Comparison of ENCODE assay signal across 9 mouse cellular contexts in the genomic region with DNA sequence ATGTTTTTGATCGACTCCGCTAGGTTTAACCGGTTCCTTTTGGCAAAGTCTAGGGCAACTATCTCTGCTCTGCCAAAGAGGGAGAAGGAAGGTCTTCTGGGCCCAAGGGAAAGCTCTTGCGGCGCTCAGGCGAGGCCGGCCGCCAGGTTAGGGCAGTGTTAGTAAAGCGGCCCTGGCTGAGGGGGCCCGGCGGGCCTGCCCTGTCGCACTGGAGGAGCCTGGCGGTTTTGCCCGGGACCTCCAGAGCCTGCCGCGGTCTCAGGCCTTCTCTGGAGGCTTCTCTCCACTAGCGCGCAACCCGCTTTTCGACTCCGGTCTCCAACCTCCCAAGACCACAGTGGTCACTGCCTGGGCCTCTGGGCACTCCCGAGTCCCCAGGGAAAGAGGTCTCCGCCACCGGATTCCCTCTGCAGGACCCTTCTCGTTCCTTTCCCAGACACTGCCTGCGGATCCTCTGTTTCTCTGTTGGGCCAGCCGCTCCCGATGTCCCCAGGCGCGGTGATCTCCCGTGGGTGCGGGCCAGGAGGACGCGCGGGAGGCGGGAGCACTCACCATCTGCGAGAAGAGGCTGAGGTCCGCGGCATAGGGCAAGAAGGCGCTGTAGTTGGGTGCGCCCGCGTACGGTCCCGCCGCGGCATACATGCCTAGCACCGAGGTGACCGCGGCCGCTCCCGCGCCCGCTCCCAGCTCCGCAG. TPM values are rescaled to one million over a fixed set of nuclear protein-coding genes. Genes with fewer than 3 reads are reported as not detected.
A peak's percentile ranks its signal among the peaks of the same experiment; 100 is the strongest.
DNase-seq lines count a peak whose midpoint lies in the region; ATAC-seq and TF ChIP-seq lines count a peak whose summit lies in the region.
"Had no signal": no experiment of that assay in that cellular context is flagged by ENCODE, and none has a peak within 500 bp of the region (broad histone marks: within the 10 kb centered on the region; RNA-seq: fewer than 3 reads in every experiment).

No protein-coding gene starts in this region.

- peaks cover 47% of the 10 kb centered on the region for H3K4me1 ChIP-seq in embryonic facial prominence, embryonic 15.5 days
- H3K4me1 ChIP-seq in hindbrain, postnatal 0 days (ENCODE audit: insufficient read depth, low read length), result no peaks in the 10 kb centered on the region
- peaks cover 14% of the 10 kb centered on the region for H3K4me1 ChIP-seq in midbrain, embryonic 16.5 days (ENCODE audit: control insufficient read depth, insufficient read depth, low read length)

- peak overlapping the region; percentile 52 for H3K4me3 ChIP-seq in embryonic facial prominence, embryonic 15.5 days (replicated peaks)
- peak overlapping the region; percentile 67 for H3K4me3 ChIP-seq in hindbrain, postnatal 0 days (ENCODE audit: low read length)
- H3K4me3 ChIP-seq in midbrain, embryonic 16.5 days (ENCODE audit: low read depth, low read length), result peak overlapping the region; percentile 53

- peaks cover 94% of the 10 kb centered on the region for H3K27me3 ChIP-seq in embryonic facial prominence, embryonic 15.5 days
- peaks cover 30% of the 10 kb centered on the region for H3K27me3 ChIP-seq in hindbrain, postnatal 0 days (ENCODE audit: insufficient read depth, low read length)
- H3K27me3 ChIP-seq in midbrain, embryonic 16.5 days (ENCODE audit: control insufficient read depth, insufficient read depth, low read depth, low read length), result peaks cover 30% of the 10 kb centered on the region

- no peak overlapping the region; the same call in 1 of the 2 replicates for H3K27ac ChIP-seq in embryonic facial prominence, embryonic 15.5 days (replicated peaks)
- H3K27ac ChIP-seq in hindbrain, postnatal 0 days, result peak overlapping the region; percentile 84
- H3K27ac ChIP-seq in midbrain, embryonic 16.5 days (ENCODE audit: low read length), result peak overlapping the region; percentile 84

- TF ChIP-seq CTCF in hindbrain, postnatal 0 days (IDR thresholded peaks at IDR 0.05; ENCODE audit: low read depth), result no peak

- H3K9ac ChIP-seq in embryonic facial prominence, embryonic 15.5 days, result peak overlapping the region; percentile 44
- H3K9ac ChIP-seq in hindbrain, postnatal 0 days (replicated peaks; ENCODE audit: low read length), result peak overlapping the region; percentile 85
- peak overlapping the region; percentile 79 for H3K9ac ChIP-seq in midbrain, embryonic 16.5 days (ENCODE audit: low read depth, low read length)

- ATAC-seq in embryonic facial prominence, embryonic 15.5 days (ENCODE audit: insufficient number of reproducible peaks, low FRiP score, low TSS enrichment, low read depth), result no peak
- no peak; the same call in 1 of the 2 replicates for ATAC-seq in hindbrain, postnatal 0 days
- ATAC-seq in midbrain, embryonic 16.5 days, result peak; percentile 4; the same call in 1 of the 2 replicates

- H3K9me3 ChIP-seq in embryonic facial prominence, embryonic 15.5 days (replicated peaks), result no peaks in the 10 kb centered on the region
- H3K9me3 ChIP-seq in hindbrain, postnatal 0 days (ENCODE audit: low read length), result no peaks in the 10 kb centered on the region
- no peaks in the 10 kb centered on the region for H3K9me3 ChIP-seq in midbrain, embryonic 16.5 days (replicated peaks; ENCODE audit: control insufficient read depth, low read length, poor library complexity, severe bottlenecking)

- DNase-seq in kidney, postnatal 4 days, result peak; percentile 37 to 59
- no peak for DNase-seq in kidney, postnatal 14 days
- peak; percentile 40 for DNase-seq in hindbrain, postnatal 0 days (ENCODE audit: low spot score)
- no peak for DNase-seq in B cell, adult 2 months
- DNase-seq in frontal cortex, postnatal 10 days (ENCODE audit: low spot score in 2 of 2), result no peak
- DNase-seq in right cerebral cortex, postnatal 25 days, result no peak

- H3K36me3 ChIP-seq in embryonic facial prominence, embryonic 15.5 days, result no peaks in the 10 kb centered on the region
- no peaks in the 10 kb centered on the region for H3K36me3 ChIP-seq in hindbrain, postnatal 0 days (ENCODE audit: insufficient read depth, low read length)
- H3K36me3 ChIP-seq in midbrain, embryonic 16.5 days (ENCODE audit: control insufficient read depth, insufficient read depth, low read length), result no peaks in the 10 kb centered on the region; the same call in 1 of the 2 replicates

- WGBS in embryonic facial prominence, embryonic 15.5 days, result under 1% methylated on average over 55 of the region's 55 CpGs
- WGBS in hindbrain, postnatal 0 days, result under 1% methylated on average over 54 of the region's 55 CpGs
- WGBS in midbrain, embryonic 16.5 days, result under 1% methylated on average over 55 of the region's 55 CpGs

- H3K4me2 ChIP-seq in embryonic facial prominence, embryonic 15.5 days (replicated peaks), result peak overlapping the region; percentile 83
- peak overlapping the region; percentile 62 for H3K4me2 ChIP-seq in hindbrain, postnatal 0 days (ENCODE audit: low read depth, low read length)
- H3K4me2 ChIP-seq in midbrain, embryonic 16.5 days (ENCODE audit: low read length), result peak overlapping the region; percentile 60

RNA-seq across cellular contexts. Expression of gene Irx1, which starts 0.7 kb away (rescaled TPM):
- polyA plus RNA-seq in embryonic facial prominence, embryonic 15.5 days (2015; fragmentation: Nextera tagmentation; extraction: Ambion mirVana), result 8.0 and 8.4 TPM in 2 replicates
- 69.9 and 83.6 TPM in 2 replicates for total RNA-seq in hindbrain, postnatal 0 days (2014; rRNA removed)
- 6.2 and 8.2 TPM in 2 replicates for polyA plus RNA-seq in hindbrain, postnatal 0 days (2015; fragmentation: Nextera tagmentation; extraction: Ambion mirVana)
- 9.6 and 10.3 TPM in 2 replicates for polyA plus RNA-seq in midbrain, embryonic 16.5 days (2015; fragmentation: Nextera tagmentation; extraction: Ambion mirVana)
- polyA plus RNA-seq: large intestine, adult 2 months had no signal

Comparison
In these comparisons a context has a peak if more than half of its experiments do, and no peak if none do; other contexts are left out.
1. DNase-seq: peak in kidney, postnatal 4 days (2 of 2) and hindbrain, postnatal 0 days (single experiment); none in kidney, postnatal 14 days (single experiment), B cell, adult 2 months (0 of 2), frontal cortex, postnatal 10 days (0 of 2) and right cerebral cortex, postnatal 25 days (single experiment).
2. Peak in every context shown above with its lines, with median percentiles within 50 percentile points of each other: H3K4me2 ChIP-seq, H3K4me3 ChIP-seq and H3K9ac ChIP-seq.